Mouse (Mus musculus): ENCODE results near the gene Galc.
A peak's percentile ranks its signal among the peaks of the same experiment; 100 is the strongest.
"Not testable (repeated sequence)": the region's sequence is repeated elsewhere in the genome, so short reads cannot be mapped to it uniquely, and the experiment has no call there.

The Galc gene

GRCm38 (mm10) chr12:98252417-98252816, 6.8 kb downstream of the Galc start:
- DNase-seq (ENCODE audit: low spot score): no peak

DNA sequence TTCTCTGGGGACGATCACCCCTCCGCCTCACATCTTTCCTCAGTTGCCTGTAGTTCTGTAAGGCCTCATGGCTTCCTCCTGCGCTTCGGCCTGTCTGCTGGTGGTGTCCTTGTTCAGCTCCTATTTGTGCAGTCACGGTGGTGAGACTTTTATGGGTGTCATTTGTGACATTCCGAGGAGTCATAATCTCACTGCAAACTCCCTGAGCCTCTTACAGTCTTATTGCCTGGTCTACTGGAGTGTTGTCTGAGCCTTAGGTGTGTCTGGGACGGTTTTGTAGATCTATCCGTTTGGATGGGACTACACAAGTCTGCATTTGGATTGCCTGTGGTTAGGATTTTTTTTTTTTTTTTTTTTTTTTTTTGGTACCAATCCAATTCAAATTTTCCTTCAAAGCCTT, 8.9 kb downstream of the Galc start:
- no peak for DNase-seq (ENCODE audit: low spot score)

DNA sequence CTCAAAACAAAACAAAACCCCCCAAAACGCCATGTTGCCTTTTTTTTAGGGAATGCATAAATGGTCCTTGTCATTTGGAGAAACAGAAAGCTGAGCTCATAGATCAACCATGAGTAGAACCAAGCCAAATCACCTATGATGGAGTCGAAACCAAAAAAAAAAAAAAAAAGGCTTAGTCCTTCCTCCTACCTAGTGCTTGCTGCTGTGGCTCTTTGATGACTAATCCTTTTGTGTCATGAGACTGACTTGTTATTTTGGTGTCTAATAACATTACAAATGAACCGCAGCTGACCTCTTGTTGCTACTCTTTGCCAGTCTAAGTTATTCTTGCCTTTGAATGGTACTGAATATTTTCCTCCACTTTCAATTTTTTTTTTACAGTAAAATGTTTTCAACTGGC, 9.6 kb downstream of the Galc start:
- no peak for DNase-seq (ENCODE audit: low spot score)

DNA sequence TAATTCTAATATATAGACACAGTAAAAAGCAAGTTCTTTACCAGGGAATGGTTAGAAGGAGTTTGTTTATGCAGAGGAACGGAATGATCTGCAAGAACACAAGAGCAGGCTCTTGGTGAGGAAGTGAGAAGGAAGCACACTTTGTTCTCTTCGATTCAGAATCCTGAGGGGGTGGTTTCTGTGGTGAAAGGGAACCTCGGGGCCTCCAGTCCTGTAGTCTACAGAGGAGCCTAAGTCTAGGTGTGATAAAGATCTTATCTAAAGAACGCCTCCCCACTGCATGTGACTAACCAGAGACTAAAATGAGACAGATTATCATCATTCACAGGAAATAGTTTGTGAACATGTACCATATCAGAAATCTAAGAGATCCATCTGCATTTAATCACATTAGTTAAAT, 12.4 kb downstream of the Galc start:
- DNase-seq (ENCODE audit: low spot score): no peak

DNA sequence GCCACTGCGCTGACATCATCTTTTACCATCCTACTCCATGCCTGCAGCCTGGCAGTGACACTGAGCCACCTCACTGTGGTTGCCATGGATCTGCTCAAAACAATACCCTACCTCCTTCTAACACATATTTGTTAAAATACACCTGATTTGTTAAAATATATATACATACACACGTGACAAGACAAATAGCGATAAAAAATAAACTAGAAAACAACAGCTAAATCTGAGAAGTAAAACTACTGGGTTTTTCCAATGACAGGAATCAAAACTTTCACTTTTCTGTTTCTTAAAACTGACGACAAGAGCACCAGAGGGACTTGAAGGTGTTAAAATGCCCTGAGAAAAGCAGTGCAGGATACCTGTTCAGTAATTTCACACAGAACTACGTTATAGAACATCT, 14.4 kb downstream of the Galc start:
- DNase-seq (ENCODE audit: low spot score): no peak

DNA sequence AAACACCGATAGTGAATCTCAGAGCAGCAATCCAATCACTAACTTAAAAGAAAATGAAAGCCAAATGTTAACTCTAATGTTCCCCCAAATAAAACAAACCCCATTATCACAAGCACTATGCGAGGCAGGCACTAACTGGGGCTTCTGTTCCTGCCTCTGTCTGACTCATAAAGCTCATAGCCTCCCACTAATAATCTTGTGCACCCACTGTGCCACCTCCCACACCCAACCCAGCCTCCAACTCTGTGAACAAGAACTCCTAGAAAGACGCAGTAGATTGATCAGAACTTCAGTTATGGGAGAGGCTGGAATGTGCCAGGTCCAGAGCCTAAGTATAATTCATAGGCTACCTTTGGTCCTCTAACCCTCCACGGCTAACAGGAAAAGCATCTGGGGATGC, 15.1 kb downstream of the Galc start:
- no peak for DNase-seq (ENCODE audit: low spot score)

GRCm38 (mm10) chr12:98238478-98238877, 20.8 kb downstream of the Galc start:
- not testable (repeated sequence) for DNase-seq (ENCODE audit: low spot score)

GRCm38 (mm10) chr12:98227037-98227436, 32.2 kb downstream of the Galc start:
- no peak for DNase-seq (ENCODE audit: low spot score)

DNA sequence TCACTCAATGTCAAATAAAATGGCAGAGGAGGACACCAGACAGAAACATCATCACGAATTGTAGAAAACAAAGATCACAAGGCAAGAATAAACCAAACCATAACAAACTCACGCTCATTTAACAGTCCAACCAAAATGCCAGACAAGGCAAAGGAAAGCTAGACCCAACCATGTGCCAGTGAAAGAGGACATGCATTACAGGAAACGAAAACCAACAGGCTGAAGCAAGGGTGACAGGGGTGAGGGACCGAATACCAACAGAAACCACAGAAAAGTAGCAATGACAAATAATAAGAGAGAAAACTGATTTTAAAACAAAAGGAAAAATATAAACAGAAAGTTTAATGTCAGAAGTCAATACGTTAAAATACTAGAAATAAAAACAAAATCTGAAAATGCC, 36.0 kb downstream of the Galc start:
- DNase-seq (ENCODE audit: low spot score): no peak

GRCm38 (mm10) chr12:98216432-98216831, 42.8 kb downstream of the Galc start:
- no peak for DNase-seq (ENCODE audit: low spot score)

DNA sequence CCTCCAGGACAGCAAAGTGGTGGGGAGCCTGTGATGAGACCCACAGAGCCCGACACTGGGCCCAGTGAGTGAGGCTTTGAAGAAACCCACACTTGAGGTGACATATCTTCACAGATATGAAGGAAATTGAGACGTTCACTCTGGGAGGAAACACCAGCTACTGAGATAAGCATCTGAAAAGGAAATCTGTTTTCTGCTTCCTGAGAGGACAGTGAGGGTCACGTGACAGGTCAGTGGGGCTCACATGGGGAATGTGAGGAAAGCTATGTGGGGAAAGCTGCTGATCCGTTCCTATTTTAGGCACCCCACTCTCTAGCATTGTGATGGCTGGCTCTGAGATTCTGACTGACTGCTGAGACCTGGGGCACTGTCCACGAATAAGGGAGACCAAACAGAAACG, 43.7 kb downstream of the Galc start:
- DNase-seq (ENCODE audit: low spot score): peak; percentile 14

GRCm38 (mm10) chr12:98214191-98214590, 45.1 kb downstream of the Galc start:
- no peak for DNase-seq (ENCODE audit: low spot score)

DNA sequence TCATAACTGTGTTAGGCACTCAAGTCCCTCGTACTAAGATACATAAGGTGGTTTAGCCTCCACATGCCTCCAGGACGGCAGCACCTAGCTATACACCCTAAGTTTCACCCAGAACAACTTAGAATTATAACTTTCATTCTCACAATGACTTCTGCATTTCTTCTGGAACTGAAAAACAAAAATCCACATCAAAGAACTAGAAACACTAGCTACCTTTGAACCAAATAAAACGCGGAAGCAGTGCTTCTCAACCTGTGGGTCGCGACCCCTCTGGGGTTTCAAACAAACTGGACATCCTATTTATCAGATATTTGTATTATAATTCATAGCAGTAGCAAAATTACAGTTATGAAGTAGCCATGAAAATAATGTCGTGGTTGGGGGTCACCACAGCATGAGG, 45.5 kb downstream of the Galc start:
- DNase-seq (ENCODE audit: low spot score): no peak

- DNase-seq (ENCODE audit: low spot score): no peak
Observed at GRCm38 (mm10) chr12:98213332-98213731, 45.9 kb downstream of the Galc start.

- DNase-seq (ENCODE audit: low spot score): peak; percentile 75
Observed at GRCm38 (mm10) chr12:98212457-98213175, 46.6 kb downstream of the Galc start.

DNA sequence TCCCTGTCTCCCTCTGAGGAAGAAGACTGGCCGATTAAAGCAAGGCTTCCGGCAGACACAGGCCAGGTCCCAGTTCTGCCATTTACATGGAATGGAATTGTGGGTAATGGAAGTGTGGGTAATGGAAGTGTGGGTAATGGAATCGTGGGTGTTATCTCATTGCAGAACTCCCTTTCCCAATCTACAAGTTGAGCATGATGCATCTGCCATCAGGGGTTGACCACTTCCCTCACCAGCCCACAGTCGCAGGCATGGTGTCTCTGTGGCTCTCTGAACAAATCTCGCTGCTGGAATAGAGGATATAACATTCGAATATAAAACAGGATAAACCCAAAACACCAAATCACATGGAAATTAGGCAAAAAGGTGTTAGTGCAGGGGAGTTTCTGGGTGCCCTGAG, 48.8 kb downstream of the Galc start:
- DNase-seq (ENCODE audit: low spot score): no peak

- DNase-seq (ENCODE audit: low spot score): no peak
Observed at GRCm38 (mm10) chr12:98208104-98208503, 51.2 kb downstream of the Galc start.

DNA sequence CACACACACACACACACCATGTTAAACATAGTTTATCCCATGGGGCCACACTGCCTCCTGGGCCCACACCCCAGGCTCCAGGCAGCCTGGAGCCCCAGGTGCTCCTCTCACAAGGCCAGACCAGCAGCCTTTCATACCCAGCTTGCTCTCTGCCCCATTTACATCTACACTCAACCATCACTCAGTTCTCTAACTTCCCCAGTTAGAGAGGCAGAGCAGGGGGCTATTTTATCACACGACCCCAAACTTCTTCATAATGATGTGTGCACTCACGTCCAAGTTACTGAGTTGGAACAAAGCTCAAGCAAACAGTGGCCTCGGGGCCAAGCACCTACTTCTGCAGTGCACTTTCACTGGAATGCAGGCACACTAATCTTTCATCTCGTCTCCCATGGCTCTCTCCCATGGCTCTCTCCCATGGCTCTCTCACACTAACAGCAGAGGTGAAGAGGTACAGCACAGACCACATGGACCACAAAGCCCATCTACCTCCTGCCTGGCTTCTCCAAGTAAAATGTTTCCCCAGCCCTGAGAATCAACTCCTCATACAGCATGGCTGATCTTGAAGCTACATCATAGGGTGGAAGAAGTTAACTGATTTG, 53.7 kb downstream of the Galc start:
- no peak for DNase-seq (ENCODE audit: low spot score)

DNA sequence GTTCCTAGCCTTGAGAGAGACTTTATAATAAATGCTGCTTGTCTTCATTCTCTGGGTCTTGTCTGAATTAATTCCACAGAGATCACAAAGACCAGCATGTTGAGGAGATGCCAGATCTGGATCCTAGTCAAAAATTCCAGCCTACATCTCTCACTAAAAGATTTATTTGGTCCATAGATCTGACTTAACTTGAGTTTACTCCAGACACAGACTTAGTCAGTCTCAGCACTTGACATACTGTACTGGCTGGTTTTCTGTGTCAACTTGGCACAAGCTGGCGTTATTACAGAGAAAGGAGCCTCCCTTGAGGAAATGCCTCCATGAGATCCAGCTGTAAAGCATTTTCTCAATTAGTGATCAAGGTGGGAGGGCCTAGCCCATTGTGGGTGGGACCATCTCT, 61.9 kb downstream of the Galc start:
- no peak for DNase-seq (ENCODE audit: low spot score)

DNA sequence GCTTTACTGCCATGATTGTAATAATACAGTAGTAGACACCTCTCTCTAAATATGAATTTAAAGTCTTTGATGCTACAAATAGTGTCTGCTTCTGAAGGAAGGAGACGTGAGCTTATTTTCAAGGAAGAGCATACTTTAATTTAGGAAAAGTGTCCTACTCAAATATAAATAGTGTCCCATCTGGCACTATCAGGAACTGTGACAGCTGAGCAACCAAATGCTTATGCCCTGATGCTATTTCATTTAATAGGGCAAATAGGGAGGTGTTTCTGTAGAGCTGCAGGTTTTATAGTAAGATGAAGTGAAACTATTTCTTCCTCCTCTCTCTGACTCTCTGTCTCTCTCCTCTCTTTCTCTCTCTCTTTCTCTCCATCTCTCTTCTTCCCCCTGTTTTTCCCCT, 69.1 kb downstream of the Galc start:
- DNase-seq (ENCODE audit: low spot score): no peak

- DNase-seq (ENCODE audit: low spot score): no peak
Observed at GRCm38 (mm10) chr12:98189096-98189495, 70.2 kb downstream of the Galc start.

- DNase-seq (ENCODE audit: low spot score): no peak
Observed at GRCm38 (mm10) chr12:98187186-98187899, 71.9 kb downstream of the Galc start.

- peak; percentile 88 for DNase-seq (ENCODE audit: low spot score)
Observed at GRCm38 (mm10) chr12:98181729-98182128, 77.5 kb downstream of the Galc start.
